Mouse (Mus musculus): ENCODE results near the gene Tnxb.
"Not testable (repeated sequence)": the region's sequence is repeated elsewhere in the genome, so short reads cannot be mapped to it uniquely, and the experiment has no call there.

Gene Tnxb

DNA sequence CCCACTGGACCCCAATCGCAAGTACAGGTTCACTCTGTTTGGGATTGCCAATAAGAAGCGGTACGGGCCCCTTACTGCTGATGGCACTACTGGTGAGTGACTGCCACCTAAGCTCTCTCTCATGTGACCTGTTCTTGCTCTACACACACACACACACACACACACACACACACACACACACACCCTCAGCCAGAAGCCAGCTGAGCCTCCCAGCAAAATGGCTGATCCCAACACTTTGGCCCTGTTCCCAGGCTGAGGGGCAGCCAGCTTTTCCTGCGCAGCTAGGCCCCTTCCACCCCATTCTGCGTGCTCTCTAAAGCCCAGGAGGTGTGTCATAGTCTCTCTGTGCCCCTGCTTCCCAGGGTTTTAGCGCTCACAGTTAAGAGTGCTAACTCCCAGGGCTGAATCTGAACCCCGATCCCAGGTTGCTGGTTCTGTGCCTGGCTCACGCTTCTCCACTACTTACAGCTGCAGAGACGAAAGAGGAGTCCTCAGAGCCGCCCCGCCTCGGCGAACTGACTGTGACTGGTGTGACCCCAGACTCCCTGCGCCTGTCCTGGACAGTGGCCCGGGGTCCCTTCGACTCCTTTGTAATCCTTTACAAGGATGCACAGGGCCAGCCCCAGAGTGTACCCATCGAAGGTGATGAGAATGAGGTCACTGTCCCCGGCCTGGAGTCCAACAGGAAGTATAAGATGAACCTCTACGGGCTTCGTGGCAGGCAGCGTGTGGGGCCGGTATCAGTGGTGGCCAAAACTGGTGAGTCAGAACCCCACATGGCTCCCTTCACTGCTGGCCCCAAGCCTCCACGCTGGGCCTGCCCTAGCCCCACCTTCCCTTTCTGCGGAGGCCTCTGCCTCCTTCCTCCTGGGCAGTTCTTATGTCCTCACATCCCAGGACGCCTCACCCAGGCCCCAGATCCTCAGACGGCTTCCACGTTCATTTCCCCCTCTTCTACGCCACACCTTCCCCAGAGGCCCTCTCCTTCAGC is 15.1 kb downstream of the Tnxb start:
- DNase-seq: peak; percentile 57

DNA sequence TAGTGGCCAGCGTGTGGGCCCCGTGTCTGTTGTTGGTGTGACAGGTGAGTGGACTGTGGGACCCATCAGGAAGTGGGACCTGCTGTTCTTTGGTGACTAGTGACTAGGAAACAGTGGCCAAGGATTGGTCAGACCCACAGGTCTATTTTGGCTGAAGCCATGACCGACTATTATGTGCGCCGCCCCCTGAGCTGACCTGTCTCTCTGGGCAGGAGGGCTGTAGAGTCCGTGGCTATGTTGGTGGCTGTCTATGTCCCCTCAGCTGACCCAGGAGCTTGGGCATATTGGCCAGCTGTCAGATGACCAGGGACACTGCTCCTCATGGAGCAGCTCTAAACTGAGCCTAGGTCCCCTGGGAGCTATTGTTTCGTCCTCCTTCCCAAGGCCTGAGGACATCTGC is 18.6 kb downstream of the Tnxb start:
- DNase-seq: no peak

DNA sequence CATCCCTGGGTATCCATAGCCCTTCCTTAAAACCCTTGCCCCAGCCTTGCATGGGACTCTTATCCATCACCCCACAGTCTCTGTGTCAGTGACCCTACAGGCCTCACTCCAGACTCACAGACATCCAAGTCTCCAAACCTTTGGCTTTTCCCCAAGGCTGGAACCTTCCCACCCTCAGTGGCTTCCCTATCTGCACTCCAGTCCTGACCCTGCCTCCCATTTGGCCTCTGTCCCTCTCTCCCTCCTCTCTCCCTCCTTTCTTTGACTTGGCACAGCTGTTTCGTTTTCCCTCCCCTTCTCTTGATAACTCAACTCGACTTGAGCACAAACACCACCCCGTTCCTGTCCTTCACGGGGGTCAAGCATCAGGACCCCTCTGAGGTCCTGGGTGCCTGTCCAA is 20.1 kb downstream of the Tnxb start:
- no peak for DNase-seq

DNA sequence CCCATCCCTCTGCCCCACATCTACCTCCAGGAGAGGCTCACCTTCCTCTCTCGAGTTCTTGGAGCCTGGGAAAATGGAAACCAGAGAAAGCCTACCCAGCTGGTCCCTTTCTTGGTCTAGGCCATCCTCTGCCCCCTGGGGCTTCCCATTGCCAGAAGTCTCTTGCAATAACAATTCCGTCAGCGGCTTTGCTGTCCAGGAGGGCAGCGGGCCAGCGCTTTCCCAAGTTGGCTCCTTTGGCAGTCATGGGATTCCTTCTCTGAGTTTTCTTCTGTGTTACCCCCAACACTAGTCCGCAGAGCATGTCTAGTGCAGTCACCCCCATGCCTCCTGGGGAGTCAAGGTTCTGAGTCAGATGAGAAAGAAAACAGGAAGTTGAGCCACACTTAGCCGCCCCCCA is 22.6 kb downstream of the Tnxb start:
- no peak for DNase-seq

DNA sequence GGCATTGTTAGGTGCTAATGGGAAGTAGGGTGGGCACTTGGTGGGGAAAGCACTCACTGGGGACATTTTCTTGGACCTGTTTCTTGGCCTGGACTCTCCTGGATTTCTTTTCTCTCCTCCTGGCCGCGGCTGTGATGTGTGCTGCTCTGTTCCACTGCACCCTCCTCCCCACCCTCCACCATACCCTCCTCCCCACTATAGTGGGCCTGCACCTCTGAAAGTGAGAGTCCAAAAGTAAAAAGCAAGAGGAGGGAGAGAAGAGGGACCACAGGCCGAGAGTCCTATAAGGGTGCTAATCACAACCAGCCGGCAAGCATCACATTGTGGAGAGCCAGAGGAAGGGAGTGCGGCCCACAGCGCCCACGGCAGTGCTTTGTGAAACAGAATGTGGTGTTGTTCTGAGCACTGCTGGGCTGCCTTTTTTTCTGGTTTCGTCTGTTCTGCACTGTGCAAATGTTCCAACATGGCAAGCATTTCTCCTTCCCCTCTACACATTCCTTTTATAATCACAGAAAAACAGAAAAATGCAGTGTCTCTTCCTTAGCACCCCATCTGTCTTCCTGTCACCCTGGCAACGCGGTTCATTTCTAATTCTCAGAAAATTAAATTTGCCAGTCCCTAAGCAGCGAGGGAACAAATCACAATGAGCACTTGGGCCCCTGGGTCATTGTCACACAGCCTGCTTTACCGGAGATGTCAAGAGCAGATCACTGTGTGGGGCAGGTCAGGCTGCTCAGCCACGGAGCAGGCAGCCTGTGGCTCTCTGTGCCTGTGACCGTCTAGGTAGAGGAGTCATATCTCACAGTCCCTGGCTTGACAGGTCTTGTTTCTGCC is 29.5 kb downstream of the Tnxb start:
- peak; percentile 46 for DNase-seq

DNA sequence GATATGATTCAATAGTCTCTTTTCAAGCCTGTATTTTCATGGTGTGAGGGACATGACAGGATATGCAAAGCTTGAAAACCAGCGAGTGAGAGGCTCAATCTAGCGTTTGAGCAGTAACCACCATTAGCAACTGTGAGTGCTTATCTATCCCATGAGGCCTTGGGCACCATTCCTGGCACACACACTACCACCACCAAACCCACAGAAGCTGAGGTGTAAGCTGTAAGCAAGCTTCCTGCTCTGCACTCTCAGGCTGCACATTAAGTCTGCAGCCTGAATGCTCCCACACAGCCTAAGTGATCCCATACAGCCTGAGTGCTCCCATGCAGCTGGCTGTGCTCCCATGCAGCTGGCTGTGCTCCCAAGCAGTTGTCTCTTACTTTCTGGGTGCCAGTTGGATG is 30.3 kb downstream of the Tnxb start:
- peak; percentile 25 for DNase-seq

DNA sequence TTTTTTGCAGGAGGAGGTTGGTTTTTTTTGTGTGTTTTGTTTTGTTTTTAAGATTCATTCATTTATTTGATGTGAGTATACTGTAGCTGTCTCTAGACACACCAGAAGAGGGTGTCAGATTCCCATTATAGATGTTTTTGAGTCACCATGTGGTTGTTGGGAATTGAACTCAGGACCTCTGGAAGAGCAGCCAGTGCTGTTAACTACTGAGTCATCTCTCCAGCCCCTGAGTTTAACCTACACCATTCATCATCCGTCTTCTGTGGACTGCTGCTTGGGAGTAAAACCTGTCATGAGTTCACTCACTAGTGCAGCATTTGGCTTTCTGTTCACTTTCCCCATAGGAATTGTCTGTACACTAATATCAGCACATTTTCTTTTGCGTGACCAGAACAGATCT is 36.1 kb downstream of the Tnxb start:
- not testable (repeated sequence) for DNase-seq

DNA sequence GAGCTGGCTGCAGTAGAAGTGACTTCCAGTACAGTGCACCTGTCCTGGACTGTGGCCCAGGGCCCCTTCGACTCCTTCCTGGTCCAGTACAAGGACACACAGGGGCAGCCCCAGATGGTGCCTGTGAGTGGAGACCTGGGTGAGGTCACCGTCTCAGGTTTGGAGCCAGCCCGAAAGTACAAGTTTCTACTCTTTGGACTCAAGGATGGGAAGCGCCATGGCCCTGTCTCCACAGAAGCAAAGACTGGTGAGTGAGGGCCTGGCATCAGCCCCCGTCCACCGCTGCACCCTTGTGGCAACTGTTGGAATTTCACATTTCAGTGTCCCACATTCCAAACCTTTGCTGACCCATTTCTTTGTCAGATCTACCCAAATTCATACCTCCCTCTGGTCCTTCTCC is 42.6 kb downstream of the Tnxb start:
- DNase-seq: peak; percentile 68

DNA sequence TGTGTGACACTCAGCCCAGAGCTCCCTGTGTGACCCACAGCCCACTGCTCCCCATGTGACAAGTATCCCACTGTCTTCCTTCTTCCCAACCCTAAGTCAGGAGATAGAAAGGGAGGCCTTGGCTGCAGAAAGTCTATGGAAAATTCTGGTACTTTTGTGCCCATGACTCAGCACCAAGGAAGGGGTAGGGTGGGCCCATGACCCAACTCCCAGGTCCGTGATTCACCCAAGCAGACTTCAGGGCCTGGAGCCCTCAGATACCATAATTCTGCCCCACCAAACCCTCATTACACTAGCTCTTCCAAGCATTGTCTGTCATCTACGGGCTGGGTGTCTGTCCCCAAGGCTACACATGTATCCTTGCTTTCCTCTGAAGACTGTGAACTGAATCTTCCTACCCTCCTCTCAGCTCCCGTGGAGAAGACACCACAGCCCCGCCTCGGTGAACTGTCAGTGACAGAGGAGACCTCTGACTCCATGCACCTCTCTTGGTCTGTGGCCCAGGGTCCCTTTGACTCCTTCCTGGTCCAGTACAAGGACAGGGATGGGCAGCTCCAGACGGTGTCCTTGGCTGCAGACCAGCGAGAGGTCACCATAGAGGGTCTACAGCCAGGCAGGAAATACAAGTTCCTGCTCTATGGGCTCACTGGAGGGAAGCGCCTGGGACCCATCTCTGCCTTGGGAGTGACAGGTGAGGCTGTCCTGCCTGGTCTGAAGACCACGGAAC is 44.0 kb downstream of the Tnxb start:
- not testable (repeated sequence) for DNase-seq

DNA sequence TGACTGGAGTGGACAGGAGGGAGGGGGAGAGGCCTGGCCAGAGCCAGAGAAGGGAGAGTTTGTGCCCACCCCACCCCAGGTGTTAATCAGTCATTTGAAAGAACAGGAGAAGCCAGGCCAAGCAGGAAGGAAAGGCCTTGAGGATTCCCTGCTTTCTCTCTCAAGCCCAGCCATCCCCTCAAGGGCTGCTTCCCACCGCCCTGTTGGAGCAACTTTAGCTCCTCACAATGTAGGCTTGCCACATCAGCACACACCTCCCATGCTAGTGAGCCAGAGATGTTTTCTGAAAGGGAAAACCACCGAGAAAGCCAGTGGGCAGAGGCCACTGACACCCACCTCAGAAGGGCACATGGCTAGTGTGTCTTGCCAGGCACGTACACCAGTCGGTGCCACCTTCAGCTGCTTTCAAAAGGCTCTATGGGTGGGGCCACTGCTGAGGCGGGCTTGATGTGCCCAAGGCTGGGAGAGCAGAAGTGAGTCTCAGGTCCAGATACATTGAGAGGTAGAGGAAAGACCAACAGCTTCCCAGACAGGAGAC is 44.6 kb downstream of the Tnxb start:
- DNase-seq: not testable (repeated sequence)

DNA sequence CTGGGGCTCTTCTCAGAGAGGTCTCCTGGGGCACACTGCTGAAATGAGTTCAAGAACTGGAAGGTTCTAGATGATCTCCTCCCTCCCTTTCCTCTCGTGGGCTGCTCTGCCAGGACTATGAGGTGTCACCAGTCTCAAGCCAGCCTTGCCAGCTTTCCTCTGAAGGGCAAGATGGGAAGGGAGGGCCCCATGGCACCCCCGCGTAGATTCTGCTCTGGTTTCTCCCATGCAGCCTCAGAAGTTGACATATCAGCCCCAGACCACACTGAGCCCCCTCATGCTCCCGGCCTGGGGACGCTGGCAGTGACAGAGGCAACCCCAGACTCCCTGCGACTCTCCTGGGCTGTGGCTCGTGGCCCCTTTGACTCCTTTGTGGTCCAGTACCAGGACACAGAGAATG is 45.1 kb downstream of the Tnxb start:
- not testable (repeated sequence) for DNase-seq

DNA sequence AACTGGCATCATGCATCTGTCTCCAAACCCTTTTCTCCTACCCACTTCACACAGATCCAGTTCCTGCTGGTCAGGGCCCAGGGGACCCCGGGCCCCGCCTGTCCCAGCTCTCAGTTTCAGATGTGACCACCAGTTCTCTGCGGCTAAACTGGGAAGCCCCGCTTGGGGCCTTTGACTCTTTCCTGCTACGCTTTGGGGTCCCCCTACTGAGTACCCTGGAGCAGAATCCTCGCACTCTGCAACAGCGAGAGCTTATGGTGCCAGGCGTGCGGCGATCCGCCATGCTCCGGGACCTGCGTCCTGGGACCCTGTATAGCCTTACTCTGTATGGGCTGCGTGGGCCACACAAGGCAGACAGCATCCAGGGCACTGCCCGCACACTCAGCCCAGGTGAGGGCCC is 45.9 kb downstream of the Tnxb start:
- DNase-seq: no peak

DNA sequence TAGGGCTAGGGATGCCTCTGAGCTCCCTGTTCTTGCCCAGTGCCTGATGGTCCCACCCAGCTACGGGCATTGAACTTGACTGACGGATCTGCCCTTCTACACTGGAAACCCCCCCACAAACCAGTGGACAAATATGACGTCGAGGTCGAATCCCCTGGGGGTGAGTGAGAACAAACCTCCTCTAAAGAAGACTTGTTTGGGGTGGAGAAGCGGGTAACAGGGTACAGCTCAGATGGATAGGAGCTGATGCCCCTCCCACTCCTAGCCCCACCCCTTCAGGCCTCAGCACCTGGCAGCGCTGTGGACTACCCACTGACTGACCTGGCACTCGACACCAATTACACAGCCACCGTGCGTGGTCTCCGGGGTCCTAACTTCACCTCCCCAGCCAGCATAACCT is 47.1 kb downstream of the Tnxb start:
- no peak for DNase-seq

DNA sequence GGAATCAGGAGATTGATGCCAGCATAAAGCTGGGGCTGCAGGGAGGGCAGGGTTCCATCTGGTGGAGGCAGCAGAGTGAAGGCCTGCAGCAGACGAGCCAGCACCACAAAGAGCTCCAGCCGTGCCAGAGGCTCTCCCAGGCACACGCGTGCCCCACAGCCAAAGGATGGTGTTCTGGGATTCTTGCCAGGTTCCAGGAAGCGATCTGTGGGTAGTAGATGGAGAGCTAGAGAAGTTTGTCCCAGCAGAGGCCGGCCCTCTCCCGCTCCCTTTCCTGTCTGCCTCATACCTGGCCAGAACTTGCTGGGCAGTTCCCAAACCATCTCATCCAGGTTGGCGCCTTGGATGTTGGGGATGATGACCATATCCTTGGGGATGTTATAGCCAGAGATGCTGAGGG is 49.6 kb downstream of the Tnxb start:
- DNase-seq: not testable (repeated sequence)

DNA sequence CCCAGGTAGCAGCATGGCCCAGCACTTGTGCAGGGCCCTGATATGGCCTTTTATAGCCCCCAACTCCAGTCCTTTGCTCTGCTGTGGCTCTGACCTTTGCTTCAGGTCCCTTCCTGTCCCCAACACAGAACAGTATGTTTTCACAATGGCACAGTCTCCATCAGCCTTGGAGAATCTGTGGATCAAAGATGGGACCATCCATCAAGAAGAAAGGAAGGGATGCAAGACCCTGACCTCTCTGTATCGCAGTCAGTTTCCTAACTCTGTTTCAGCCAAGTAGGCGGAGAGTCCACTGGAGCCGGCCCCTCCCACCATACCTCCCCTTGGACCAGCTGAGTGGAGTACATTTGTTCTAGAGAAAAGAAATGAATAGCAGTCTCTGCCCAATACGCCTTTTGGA is 51.9 kb downstream of the Tnxb start:
- not testable (repeated sequence) for DNase-seq

DNA sequence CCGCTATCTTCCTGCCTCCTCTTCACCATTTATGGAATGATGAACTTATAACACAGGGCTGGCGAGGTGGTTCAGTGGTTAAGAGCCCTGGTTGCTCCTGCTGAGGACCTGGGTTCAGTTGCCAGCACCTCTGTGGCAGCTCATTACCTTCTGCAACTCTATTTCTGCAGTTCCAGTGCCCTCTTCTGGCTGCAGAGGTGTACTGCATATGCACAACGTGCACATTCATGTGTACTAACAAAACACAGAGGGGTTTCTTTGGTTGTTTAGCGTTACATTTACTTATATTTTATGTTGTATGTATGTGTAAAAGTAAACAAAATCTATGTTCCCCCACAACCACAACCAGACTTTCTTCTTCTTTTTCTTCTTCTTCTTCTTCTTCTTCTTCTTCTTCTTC is 52.7 kb downstream of the Tnxb start:
- DNase-seq: no peak

DNA sequence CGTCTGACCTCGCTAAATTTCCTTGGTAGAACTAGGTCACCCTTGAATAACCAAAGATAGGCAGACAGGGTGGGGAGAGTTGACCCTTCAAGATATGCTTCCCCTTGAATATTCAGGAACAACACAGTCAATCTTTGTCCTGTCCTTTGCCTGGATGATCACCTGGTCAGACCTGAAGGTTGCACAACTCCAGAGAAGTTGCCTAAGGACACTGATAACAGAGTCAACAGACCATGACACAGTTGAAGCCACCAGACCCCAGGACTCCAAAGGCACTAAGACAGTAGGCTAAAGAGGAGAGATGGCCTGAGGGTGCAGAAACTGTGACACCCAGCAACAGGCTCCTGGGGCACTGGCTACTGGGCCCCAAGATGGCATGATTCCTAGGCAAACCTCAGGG is 57.6 kb downstream of the Tnxb start:
- no peak for DNase-seq

DNA sequence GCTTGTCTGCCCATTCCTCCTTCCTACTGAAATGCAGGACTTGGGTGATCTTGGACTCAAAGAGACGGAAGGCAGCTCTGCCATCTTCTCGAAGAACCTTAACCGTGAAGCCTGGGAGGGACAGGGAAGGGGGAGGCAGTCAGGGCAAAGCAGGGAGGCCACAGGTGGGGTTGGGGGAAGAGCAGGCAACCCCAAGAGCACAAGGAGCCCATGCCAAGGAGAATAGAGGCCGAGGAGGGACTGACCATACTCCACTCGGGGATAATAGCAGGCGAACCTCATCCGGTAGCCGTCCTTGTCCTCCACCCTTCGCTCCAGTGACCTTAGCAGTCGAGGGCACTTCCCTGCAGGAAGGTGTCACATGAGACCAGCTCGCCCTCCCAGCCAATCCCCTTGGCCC is 58.8 kb downstream of the Tnxb start:
- not testable (repeated sequence) for DNase-seq

DNA sequence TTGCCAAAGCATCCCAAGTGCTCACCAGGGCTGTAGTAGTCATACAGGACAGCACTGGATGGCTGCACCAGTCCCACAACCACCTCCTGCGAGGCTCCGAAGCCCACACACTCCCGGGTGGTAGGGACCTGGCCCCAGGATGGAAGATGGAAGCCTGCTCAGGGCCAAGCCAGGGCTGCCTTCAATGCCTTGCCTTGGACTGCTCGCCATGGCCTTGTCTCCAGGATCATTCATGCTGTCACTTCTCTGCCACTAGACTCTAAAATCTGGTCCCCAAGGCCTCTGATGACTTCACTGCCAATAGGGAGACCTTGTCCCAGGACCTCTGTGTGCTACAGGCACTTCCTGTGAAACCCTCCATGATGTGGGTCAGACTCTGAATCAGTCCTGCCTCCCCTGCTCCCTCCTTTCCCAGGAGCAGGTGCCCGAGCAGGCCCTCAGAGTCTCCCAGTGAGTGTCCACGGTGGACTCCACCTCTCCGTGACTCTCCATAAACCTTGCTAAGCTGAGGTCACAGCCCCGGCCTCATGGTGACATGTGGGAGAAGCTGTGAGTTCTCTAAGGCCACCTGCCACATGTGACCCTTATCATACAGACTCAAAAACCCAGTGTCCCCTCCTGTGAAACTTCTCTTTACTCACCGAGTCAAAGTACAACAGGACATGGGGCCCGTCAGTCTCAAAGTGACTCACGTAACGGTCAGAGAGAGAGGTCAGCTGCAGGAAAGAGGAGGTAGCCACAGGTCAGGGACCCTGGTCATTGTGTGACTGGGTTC is 59.6 kb downstream of the Tnxb start:
- not testable (repeated sequence) for DNase-seq

DNA sequence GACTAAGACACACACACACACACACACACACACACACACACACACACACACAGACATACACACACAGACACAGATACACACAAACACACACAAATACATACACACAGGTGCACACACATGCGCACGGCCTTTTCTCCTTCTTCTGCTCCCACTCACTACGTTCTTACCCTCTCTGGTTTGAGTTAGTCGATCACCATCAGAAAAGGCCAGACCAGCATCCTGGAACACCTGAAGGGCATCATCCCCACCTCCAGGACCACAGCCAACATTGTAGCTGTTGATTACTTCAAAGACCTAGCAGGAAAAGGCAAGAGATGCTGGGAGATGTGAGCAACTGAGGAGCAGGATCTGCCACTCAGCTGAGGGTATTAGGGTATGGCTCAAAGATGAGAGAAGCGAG is 67.1 kb downstream of the Tnxb start:
- DNase-seq: not testable (repeated sequence)

DNA sequence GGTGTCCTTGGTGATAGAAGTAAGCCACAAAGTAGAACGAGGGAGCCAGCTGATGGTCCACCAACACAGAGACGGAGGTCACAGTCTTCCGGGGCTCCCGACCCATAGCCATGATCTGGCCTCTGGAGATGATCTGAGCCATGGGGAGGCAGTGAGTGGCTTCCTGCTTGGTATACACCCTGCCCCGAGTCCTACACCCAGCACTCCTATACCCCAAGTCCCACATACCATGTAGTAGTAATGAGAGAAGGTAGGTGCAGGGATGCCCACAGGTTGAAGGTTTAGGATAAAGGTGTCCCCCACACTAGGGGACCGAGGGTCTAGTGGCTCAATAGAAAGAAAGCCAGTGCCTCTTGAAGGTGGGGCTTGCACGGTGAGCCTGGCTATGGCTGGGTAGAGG is 69.4 kb downstream of the Tnxb start:
- DNase-seq: not testable (repeated sequence)

DNA sequence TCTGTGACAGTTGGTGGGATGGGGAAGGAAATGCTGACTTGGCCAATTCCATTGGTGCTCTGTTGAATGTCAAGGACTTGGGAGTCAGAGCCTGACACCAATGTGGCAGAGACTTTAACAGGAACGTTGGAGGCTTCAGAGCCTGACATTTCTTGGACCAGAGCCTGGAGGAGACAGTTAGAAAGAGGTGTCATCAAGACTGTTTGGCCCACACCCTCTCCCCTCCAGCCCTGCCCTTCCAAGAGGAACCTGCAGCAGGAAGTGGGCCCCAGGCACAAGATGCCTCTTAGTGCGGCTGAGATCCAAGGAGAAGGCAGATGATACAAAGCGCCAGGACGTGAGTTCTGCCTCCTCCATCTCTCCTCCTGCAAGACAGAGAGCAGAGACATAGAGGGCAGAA is 69.9 kb downstream of the Tnxb start:
- no peak for DNase-seq
